Mouse (Mus musculus) bone marrow, adult 2 months (tissue): ENCODE data around the gene Tnfrsf1a. TPM values are rescaled to one million over a fixed set of nuclear protein-coding genes. Genes with fewer than 3 reads are reported as not detected.

Experiments
- H3K27ac ChIP-seq: fragments of 200-500 bp; 2 replicates; pipeline ENCODE4 v1.5.1; 2012; ENCODE audit warnings: low read depth, mild to moderate bottlenecking, control low read depth, inconsistent platforms, low read length; ENCODE audit not compliant: control insufficient read depth, poor library complexity, insufficient read depth
- H3K4me1 ChIP-seq: fragments of 200-500 bp; 2 replicates; pipeline ENCODE4 v1.6.1; 2011; ENCODE audit warnings: low read length; ENCODE audit not compliant: control insufficient read depth, insufficient read depth
- H3K4me3 ChIP-seq: fragments of 200-500 bp; replicated peaks from 2 replicates; pipeline ENCODE3; 2011; ENCODE audit warnings: mild to moderate bottlenecking, low read depth, low read length, control low read depth; ENCODE audit not compliant: control insufficient read depth
- CTCF ChIP-seq: fragments of 200-500 bp; IDR thresholded peaks from 2 replicates; pipeline ENCODE4 v1.5.1; 2011; ENCODE audit warnings: low read length, control low read depth; ENCODE audit not compliant: control insufficient read depth, insufficient read depth
- POLR2A ChIP-seq: fragments of 200-500 bp; IDR thresholded peaks from 2 replicates; pipeline ENCODE4 v1.6.1; 2011; ENCODE audit warnings: low read depth, mild to moderate bottlenecking, control low read depth, low read length, borderline replicate concordance; ENCODE audit not compliant: control insufficient read depth
- WGBS: fragments of 180-500 bp; shearing (Covaris S2); methylation state at CpG from one replicate; pipeline ENCODE4 v1.1.7; 2018; 5-methylcytosine and 5-hydroxymethylcytosine counted together
- polyA plus RNA-seq: library from polyadenylated mRNA; stranded (reverse); fragments of >200 nt; gene quantifications from 2 replicates; pipeline ENCODE4 v1.2.4, GENCODE M21; 2011; ENCODE audit warnings: low replicate concordance; ENCODE audit not compliant: missing spikeins, insufficient read depth, insufficient read length

The Tnfrsf1a gene
- polyA plus RNA-seq, 1 experiment, result 63.5 TPM

DNA sequence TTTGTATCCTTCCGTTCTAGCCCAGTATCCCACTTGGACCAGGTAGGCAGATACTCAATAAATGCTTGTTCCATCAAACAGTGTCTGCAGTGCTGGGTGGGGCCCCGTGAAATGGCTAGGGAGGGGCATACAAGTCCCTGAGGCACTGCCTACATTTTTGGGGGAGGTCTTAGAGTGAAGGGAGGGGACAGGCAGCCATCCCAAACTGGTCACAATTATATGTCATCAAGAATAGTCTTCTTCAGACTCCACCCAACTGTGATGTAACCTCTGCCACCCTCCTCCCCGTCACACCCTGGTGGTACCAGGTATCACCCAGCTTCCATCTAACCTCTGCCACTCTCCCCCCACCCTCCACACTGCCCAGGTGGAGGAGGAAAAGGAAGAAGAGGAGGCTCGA is 4.3 kb upstream of the Tnfrsf1a start:
- peaks cover 13% of the 10 kb centered on the region for H3K4me1 ChIP-seq
- TF ChIP-seq CTCF (no peak), POLR2A (no peak)
- peak overlapping the region; percentile 94 for H3K27ac ChIP-seq
- H3K4me3 ChIP-seq, result no peak overlapping the region
- WGBS, result 41% methylated on average over 4 of the region's 4 CpGs

DNA sequence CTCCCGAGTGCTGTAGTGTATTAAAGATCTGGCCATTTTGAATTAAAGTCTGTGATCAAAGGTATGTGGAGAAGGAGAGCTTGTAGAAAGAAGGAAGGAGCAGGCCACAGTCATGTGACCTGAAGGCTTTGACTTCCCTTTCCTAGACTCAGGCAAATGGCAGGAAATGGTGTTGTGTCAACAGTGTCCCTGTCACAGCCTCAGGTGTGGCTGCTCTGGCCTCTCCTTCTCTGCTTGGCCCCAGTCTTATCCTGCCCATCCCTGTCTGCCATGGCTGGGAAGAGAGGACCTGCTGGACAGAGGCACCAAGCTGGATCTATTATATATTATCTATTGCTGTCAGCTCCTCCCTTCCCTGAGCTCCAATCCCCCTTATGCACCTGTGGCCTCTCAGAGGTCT is 3.5 kb upstream of the Tnfrsf1a start:
- peak overlapping the region; percentile 47 for H3K27ac ChIP-seq
- H3K4me1 ChIP-seq, result peaks cover 9% of the 10 kb centered on the region
- 6% methylated on average over 1 of the region's 1 CpGs for WGBS
- TF ChIP-seq POLR2A, result no peak
- TF ChIP-seq CTCF, result no peak
- H3K4me3 ChIP-seq, result no peak overlapping the region

DNA sequence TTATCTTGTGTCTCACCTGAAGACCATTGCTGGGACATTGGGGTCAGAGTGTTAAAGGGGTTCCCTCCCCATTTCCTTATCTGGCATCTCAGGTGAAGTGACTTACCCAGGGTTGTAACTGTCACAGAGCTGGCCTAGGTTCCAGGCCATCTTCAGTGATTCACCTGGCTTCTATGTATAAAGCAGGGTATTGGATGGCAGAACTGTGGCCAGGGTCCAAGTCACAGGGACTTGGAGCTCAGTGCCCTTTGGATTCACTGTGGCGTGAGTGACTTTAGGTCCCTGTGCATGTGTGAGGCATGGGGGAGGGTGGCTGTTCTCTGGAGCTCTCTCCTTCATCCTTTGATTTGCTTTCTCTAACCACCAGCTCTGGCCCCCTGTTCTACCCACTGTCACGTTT is 3.1 kb upstream of the Tnfrsf1a start:
- TF ChIP-seq CTCF (no peak), POLR2A (no peak)
- WGBS, result 57% methylated on average over 2 of the region's 2 CpGs
- H3K27ac ChIP-seq, result peak overlapping the region; percentile 47
- H3K4me3 ChIP-seq, result no peak overlapping the region
- peaks cover 9% of the 10 kb centered on the region for H3K4me1 ChIP-seq

DNA sequence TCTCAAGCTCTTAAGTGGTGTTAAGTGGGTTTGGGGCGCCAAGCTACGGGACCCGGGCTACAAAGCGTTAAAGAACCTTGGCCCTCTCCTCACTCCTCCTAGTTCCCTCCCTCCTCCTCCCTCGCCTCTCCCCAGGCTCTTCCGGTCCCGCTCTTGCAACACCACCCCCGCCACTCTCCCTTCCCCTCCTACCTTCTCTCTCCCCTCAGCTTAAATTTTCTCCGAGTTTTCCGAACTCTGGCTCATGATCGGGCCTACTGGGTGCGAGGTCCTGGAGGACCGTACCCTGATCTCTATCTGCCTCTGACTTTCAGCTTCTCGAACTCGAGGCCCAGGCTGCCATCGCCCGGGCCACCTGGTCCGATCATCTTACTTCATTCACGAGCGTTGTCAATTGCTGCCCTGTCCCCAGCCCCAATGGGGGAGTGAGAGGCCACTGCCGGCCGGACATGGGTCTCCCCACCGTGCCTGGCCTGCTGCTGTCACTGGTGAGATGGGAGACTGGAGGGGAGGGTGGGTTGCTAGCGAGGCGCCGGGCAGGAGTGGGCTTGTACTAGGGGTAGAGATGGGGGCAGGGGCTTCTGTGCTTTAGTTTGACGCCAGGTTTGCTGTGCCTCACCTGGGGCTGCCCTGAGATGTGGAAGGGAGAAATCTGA is 541 bp downstream of the Tnfrsf1a start:
- WGBS, result under 1% methylated on average over 27 of the region's 27 CpGs
- peak overlapping the region; percentile 93 for H3K4me3 ChIP-seq
- peaks cover 9% of the 10 kb centered on the region for H3K4me1 ChIP-seq
- H3K27ac ChIP-seq, result peak overlapping the region; percentile 95
- peak; percentile 29; the same call in 1 of the 2 replicates for TF ChIP-seq POLR2A
- TF ChIP-seq CTCF, result no peak

DNA sequence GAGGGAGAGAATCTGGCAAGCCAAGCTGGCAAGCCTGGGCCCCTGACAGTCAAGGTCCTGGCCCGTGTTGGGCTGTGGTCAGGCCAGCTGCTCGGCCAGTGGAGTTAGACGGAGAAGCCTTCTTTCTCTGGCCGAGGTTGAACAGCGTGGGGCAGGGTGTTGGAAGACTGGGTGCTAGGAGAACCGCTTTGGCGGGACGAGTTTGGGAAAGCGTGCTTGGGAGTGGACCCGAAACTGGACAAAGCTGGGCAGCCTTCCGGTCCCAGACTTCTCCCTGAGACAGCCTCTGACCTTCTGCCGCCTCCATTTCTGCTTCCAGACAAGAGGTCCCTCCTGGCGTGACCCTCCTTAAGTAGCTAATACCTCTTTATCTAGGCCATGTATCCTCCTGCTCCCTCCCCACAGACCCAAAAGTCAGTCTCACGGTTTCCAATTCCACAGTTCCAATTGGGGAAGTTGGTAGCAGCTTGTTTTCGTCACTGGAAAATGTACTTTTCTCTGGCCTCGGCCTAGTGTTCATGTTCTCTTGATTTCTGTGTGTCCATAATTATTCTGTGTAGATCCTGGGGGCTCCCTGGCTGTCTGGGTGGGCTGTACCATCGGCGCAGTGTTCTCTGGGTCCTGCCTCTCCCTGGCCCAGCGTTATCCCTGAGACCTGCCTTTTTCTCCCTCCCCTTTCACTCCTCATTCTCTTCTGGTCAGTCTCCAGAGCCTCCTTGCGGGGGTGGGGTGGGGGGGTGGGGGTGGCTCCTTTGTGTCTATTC is 1.3 kb downstream of the Tnfrsf1a start:
- peaks cover 9% of the 10 kb centered on the region for H3K4me1 ChIP-seq
- peak overlapping the region; percentile 95 for H3K27ac ChIP-seq
- H3K4me3 ChIP-seq, result peak overlapping the region; percentile 93
- TF ChIP-seq CTCF (no peak), POLR2A (no peak)
- 3% methylated on average over 20 of the region's 20 CpGs for WGBS

DNA sequence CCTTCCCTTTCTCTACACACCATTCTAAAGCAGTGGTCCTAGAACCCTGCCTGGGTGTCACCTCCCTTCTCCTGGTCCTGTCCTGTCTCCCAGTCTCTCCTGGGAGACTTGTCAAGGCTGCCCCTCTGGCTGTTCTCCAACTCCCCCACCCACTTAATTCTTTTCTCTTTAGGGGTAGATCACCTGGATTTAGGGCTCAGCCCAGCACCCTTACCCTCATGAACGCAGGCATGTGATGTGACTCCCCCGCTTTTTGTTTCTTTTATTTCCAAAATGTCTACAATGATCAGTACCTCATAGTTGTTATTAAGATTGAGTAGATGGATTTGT is 1.8 kb downstream of the Tnfrsf1a start:
- Histone ChIP-seq H3K4me1 (peaks cover 9% of the 10 kb centered on the region), H3K4me3 (peak overlapping the region; percentile 93), H3K27ac (peak overlapping the region; percentile 95)
- WGBS, result 54% methylated on average over 2 of the region's 2 CpGs
- TF ChIP-seq CTCF (no peak), POLR2A (no peak)

DNA sequence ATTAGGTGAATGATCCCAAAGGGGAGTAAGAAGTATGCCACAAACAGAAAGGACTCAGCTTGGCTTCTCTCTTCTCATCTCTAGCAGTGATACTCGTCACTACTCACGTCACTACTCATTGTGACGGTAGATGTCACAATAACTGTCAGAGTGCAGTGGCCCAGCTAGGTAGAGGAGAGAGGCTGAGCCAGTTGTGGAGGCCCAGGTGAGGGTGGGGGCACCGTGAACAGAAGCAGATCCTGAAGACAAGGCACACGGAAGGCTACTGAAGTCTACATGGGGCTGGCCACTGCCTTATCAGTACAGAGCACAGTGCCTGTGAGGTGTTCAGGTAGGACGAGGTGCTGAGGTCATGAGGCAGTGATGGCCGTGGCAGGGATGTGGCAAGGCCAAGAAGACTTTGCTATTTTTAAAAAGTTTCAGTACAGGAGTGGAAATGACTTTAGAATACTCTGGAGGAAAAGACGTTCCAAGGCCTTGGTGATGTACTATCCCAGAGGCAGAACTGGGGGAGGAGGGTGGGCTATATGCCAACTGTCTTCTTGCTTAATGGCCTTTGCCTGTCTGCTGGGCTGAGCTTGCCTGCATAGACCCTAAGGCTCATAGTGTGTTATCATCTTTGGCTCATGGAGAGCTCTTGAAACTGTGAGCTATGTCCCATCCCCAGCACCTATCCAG is 2.3 kb downstream of the Tnfrsf1a start:
- WGBS, result 19% methylated on average over 8 of the region's 8 CpGs
- Histone ChIP-seq H3K4me1 (peaks cover 9% of the 10 kb centered on the region), H3K27ac (peak overlapping the region; percentile 72), H3K4me3 (peak overlapping the region; percentile 93)
- no peak for TF ChIP-seq POLR2A
- TF ChIP-seq CTCF, result no peak

DNA sequence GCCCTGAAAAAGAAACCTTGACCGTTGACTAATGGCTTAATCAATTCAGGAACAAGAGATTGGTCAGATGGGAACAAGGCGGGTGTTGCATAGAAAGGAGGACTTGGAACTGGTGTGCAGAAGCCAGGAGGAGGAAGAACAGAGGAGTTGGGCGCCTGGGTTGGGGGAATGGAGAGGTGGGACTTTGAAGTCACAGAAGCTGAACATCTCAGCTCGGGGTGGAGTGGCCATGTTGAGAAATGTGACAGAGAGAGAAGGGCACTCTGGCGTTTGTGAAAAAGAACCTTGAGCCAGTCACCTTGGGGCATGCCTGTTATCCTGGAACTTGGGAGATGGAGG is 2.9 kb downstream of the Tnfrsf1a start:
- H3K4me1 ChIP-seq, result peaks cover 9% of the 10 kb centered on the region
- WGBS, result 33% methylated on average over 5 of the region's 5 CpGs
- peak overlapping the region; percentile 72; the same call in 1 of the 2 replicates for H3K27ac ChIP-seq
- TF ChIP-seq CTCF (no peak), POLR2A (no peak)
- peak overlapping the region; percentile 28 for H3K4me3 ChIP-seq

DNA sequence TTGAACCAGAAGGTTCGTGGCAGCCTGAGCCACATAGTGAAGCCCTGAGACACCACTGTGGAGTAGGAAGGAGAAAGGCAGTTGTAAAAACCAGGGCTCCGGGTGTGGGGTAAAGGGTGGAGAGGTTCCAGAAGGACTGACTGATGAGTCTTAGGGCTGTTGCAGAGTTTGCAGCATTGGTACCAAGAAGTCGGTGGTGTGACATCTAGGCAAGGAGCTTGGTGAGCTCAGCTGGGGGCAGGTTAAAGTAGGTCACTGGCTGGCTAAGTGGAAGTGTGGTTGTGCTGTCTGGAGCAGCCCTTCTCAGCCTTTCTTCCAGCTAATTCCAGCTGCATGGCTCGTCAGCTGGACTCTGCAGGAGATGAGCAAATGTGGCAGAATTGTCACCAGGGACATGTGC is 3.6 kb downstream of the Tnfrsf1a start:
- H3K4me3 ChIP-seq, result peak overlapping the region; percentile 50
- H3K27ac ChIP-seq, result no peak overlapping the region; the same call in 1 of the 2 replicates
- TF ChIP-seq CTCF, result no peak
- no peak for TF ChIP-seq POLR2A
- peaks cover 9% of the 10 kb centered on the region for H3K4me1 ChIP-seq
- WGBS, result 26% methylated on average over 4 of the region's 4 CpGs
